Mouse (Mus musculus): ENCODE measurements at regions not wholly inside any gene's neighbourhood (a gene's known extent, or its start where the extent isn't known, plus 50 kb on each side); places are given as distances from the start of the nearest gene placed in this dataset.
A peak's percentile ranks its signal among the peaks of the same experiment; 100 is the strongest.

- DNase-seq (ENCODE audit: extremely low read depth): no peak
- dilution Hi-C loops (cut with MboI; ENCODE audit: extremely low pct_ligation_motif_present, extremely low pct_unique_long_range_greater_than_20kb, low sequenced_read_pairs): no loop called here
- in situ Hi-C loops (cut with MboI; ENCODE audit: low pct_ligation_motif_present, low pct_unique_long_range_greater_than_20kb, low sequenced_read_pairs): no loop called here
- Histone ChIP-seq H3K27me3 (replicated peaks) (no peaks in the 10 kb centered on the region), H3K9me3 (replicated peaks; ENCODE audit: low read length) (no peaks in the 10 kb centered on the region), H3K4me3 (replicated peaks in 1 of 3; ENCODE audit: low read depth in 2 of 3, low read length in 2 of 3, poor library complexity in 1 of 3) (no peak overlapping the region), H3K27ac (ENCODE audit: insufficient read depth, low read depth) (no peak overlapping the region), H3K4me2 (ENCODE audit: insufficient read depth, low read depth, poor library complexity, severe bottlenecking) (no peak overlapping the region), H3K36me3 (replicated peaks in 1 of 2; ENCODE audit: control insufficient read depth in 1 of 2, insufficient read depth in 1 of 2, low read length in 1 of 2) (no peaks in the 10 kb centered on the region), H3K79me2 (replicated peaks; ENCODE audit: control insufficient read depth, extremely low read depth, insufficient read depth, poor library complexity, severe bottlenecking) (no peaks in the 10 kb centered on the region), H3K4me1 (ENCODE audit: control insufficient read depth in 1 of 2, insufficient read depth in 2 of 2) (peaks cover 13 to 55% of the 10 kb centered on the region in 2 experiments), H3K9ac (ENCODE audit: insufficient read depth, low read depth) (no peak overlapping the region)
- no peak for TF ChIP-seq CHD1 (IDR thresholded peaks at IDR 0.05; ENCODE audit: low read depth, low read length)
- TF ChIP-seq ZMIZ1 (IDR thresholded peaks at IDR 0.05; ENCODE audit: low read depth, low read length): no peak
- no peak for TF ChIP-seq RAD21 (IDR thresholded peaks at IDR 0.05; ENCODE audit: low read depth, low read length)
- TF ChIP-seq USF1 (IDR thresholded peaks at IDR 0.05; ENCODE audit: low read depth, low read length): no peak
- TF ChIP-seq NELFE (IDR thresholded peaks at IDR 0.05; ENCODE audit: low read depth, low read length): no peak
- TF ChIP-seq ZC3H11A (IDR thresholded peaks at IDR 0.05; ENCODE audit: low read depth, low read length): no peak
- no peak for TF ChIP-seq MAX (IDR thresholded peaks at IDR 0.05; ENCODE audit: low read length)
- TF ChIP-seq MAZ (IDR thresholded peaks at IDR 0.05; ENCODE audit: low read depth, low read length): no peak
- TF ChIP-seq GABPA (IDR thresholded peaks at IDR 0.05; ENCODE audit: insufficient replicate concordance, low read depth, low read length): no peak
- TF ChIP-seq EP300 (IDR thresholded peaks at IDR 0.05; ENCODE audit: low read length): no peak
- no peak for TF ChIP-seq UBTF (IDR thresholded peaks at IDR 0.05; ENCODE audit: low read depth, low read length)
- TF ChIP-seq KAT2A (IDR thresholded peaks at IDR 0.05; ENCODE audit: insufficient replicate concordance, low read length): no peak
- no peak for TF ChIP-seq JUN (IDR thresholded peaks at IDR 0.05; ENCODE audit: insufficient read depth, low read depth, low read length)
These were observed 54.8 kb upstream of the Hdhd5 start for GRCm38 (mm10) chr6:120585941-120586280.

- Histone ChIP-seq H3K9me3 (replicated peaks; ENCODE audit: low read length) (no peaks in the 10 kb centered on the region), H3K4me3 (replicated peaks in 1 of 3; ENCODE audit: low read depth in 2 of 3, low read length in 2 of 3, poor library complexity in 1 of 3) (no peak overlapping the region), H3K27me3 (replicated peaks) (no peaks in the 10 kb centered on the region), H3K36me3 (replicated peaks in 1 of 2; ENCODE audit: control insufficient read depth in 1 of 2, insufficient read depth in 1 of 2, low read length in 1 of 2) (no peaks in the 10 kb centered on the region), H3K79me2 (replicated peaks; ENCODE audit: control insufficient read depth, extremely low read depth, insufficient read depth, poor library complexity, severe bottlenecking) (no peaks in the 10 kb centered on the region), H3K4me2 (ENCODE audit: insufficient read depth, low read depth, poor library complexity, severe bottlenecking) (no peak overlapping the region), H3K9ac (ENCODE audit: insufficient read depth, low read depth) (no peak overlapping the region), H3K4me1 (ENCODE audit: control insufficient read depth in 1 of 2, insufficient read depth in 2 of 2) (peaks cover 12 to 55% of the 10 kb centered on the region in 2 experiments), H3K27ac (ENCODE audit: insufficient read depth, low read depth) (no peak overlapping the region)
- peak; percentile 47 for DNase-seq (ENCODE audit: extremely low read depth)
- dilution Hi-C loops (cut with MboI; ENCODE audit: extremely low pct_ligation_motif_present, extremely low pct_unique_long_range_greater_than_20kb, low sequenced_read_pairs): no loop called here
- TF ChIP-seq MAX (IDR thresholded peaks at IDR 0.05; ENCODE audit: low read length) (peak; percentile 96), POLR2A (IDR thresholded peaks at IDR 0.05; ENCODE audit: low read depth, low read length) (no peak), JUND (conservative IDR thresholded peaks at IDR 0.05; ENCODE audit: low read depth, low read length) (no peak), ETS1 (conservative IDR thresholded peaks at IDR 0.05; ENCODE audit: low read depth, low read length) (no peak; the same call in 1 of the 2 replicates), IRF4 (IDR thresholded peaks at IDR 0.05; ENCODE audit: low read depth, low read length) (peak; percentile 53; the same call in 1 of the 2 replicates), TCF12 (IDR thresholded peaks at IDR 0.05; ENCODE audit: low read depth, low read length) (no peak), NELFE (IDR thresholded peaks at IDR 0.05; ENCODE audit: low read depth, low read length) (no peak), BHLHE40 (IDR thresholded peaks at IDR 0.05; ENCODE audit: low read depth, low read length) (peak; percentile 46), TBP (conservative IDR thresholded peaks at IDR 0.05; ENCODE audit: low read depth, low read length) (no peak), SMC3 (IDR thresholded peaks at IDR 0.05; ENCODE audit: low read depth, low read length) (no peak), MYC (IDR thresholded peaks at IDR 0.05; ENCODE audit: low read depth, low read length) (peak; percentile 93), CHD2 (IDR thresholded peaks at IDR 0.05; ENCODE audit: low read length) (peak; percentile 28; the same call in 1 of the 2 replicates), ZNF384 (IDR thresholded peaks at IDR 0.05; ENCODE audit: low read depth, low read length) (peak; percentile 55; the same call in 1 of the 2 replicates), SIN3A (IDR thresholded peaks at IDR 0.05; ENCODE audit: low read length) (no peak), EP300 (IDR thresholded peaks at IDR 0.05; ENCODE audit: low read length) (peak; percentile 58; the same call in 1 of the 2 replicates)
- in situ Hi-C loops (cut with MboI; ENCODE audit: low pct_ligation_motif_present, low pct_unique_long_range_greater_than_20kb, low sequenced_read_pairs): no loop called here
These were observed 54.2 kb upstream of the Hdhd5 start for GRCm38 (mm10) chr6:120585118-120585940.

All from CH12.LX (cell line).